Mouse (Mus musculus): Measurements from ENCODE around the gene Zfp36l1. TPM values are rescaled to one million over a fixed set of nuclear protein-coding genes. Genes with fewer than 3 reads are reported as not detected.

Gene Zfp36l1
- polyA plus RNA-seq (2012; ENCODE audit: insufficient read depth, low replicate concordance): 206 and 219 TPM in 2 replicates

DNA sequence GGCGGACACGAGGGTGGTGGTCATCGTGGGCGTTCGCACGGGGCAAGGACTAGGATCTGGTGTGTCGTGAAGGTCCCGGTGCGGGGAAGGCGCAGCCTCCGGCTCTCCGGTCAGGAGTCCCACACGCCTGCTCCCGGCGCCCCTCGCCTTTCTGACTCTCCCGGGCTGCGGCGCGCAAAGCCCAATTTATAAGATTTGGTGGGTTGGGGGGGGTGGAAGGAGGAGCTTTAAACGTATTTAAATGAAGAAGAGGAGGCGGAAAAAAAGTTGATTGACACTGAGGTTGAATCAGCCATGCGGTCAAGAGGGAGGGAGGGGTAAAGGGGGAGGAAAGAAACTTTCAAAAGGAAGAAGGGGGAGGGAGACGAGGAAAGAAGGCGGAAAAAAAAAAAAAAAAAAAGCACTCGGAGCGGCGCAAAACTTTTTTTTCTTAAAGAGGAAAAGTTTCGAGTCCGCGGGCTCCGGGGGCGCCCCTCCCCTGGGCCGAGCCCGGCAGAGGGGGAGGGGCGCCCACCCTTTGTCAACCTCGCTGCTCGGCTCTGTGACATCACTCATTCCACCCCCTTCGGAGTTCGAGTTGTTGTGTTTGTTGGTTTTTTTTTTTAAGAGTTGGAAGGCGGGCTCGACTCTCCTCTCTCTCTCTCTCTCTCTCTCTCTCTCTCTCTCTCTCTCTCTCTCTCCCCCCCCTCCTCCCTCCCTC is at the start of gene Zfp36l1:
TSS of gene Zfp36l1 (minus strand) at position 162 of the 700 bp plus-strand sequence.
- Histone ChIP-seq H3K36me3 (replicated peaks; ENCODE audit: low read length) (peaks cover 15% of the 10 kb centered on the region), H3K4me3 (replicated peaks) (peak within 1 kb of the TSS; percentile 95), H3K4me1 (peaks cover 52% of the 10 kb centered on the region), H3K27me3 (replicated peaks) (peaks cover 10% of the 10 kb centered on the region), H3K9me3 (no peaks in the 10 kb centered on the region)
- no peak for TF ChIP-seq GATA1 (IDR thresholded peaks at IDR 0.05; ENCODE audit: borderline replicate concordance, low read length)

DNA sequence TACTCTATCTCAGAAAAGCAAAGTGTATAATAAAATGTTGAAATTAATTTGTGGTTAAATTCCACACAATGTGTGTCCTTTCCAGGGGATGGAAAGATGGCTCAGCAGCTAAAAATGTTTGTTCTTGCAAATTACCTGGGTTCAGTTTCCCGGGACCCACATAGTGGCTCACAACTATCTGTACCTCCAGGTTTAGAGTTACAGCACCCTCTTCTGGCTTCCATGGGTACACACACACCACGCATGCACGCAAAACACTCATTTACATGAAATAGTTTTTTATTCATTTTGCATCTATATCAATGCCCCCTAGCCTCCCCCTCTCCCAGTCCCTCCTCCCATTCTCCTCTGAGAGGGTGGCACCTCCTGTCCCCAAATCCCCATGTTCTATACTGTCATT is 49.6 kb upstream of the Zfp36l1 start:
- H3K4me3 ChIP-seq (replicated peaks): no peak overlapping the region
- TF ChIP-seq FLI1 (IDR thresholded peaks at IDR 0.05; ENCODE audit: low read length) (no peak), GATA1 (IDR thresholded peaks at IDR 0.05; ENCODE audit: borderline replicate concordance, low read length) (no peak)
- peaks cover 70% of the 10 kb centered on the region for H3K4me1 ChIP-seq
- peaks cover 43% of the 10 kb centered on the region for H3K36me3 ChIP-seq (replicated peaks; ENCODE audit: low read length)
- no peaks in the 10 kb centered on the region for H3K27me3 ChIP-seq (replicated peaks)
- H3K9me3 ChIP-seq: no peaks in the 10 kb centered on the region

GRCm38 (mm10) chr12:80157675-80158074 is 44.9 kb upstream of the Zfp36l1 start:
- H3K36me3 ChIP-seq (replicated peaks; ENCODE audit: low read length): peaks cover 4% of the 10 kb centered on the region
- peak overlapping the region; percentile 57 for H3K4me3 ChIP-seq (replicated peaks)
- H3K9me3 ChIP-seq: 0 out of 2 replicates have a peak, but pooled peaks cover 2% of the 10 kb centered on the region
- no peak for TF ChIP-seq GATA1 (IDR thresholded peaks at IDR 0.05; ENCODE audit: borderline replicate concordance, low read length)
- TF ChIP-seq FLI1 (IDR thresholded peaks at IDR 0.05; ENCODE audit: low read length): no peak
- peaks cover 65% of the 10 kb centered on the region for H3K4me1 ChIP-seq
- H3K27me3 ChIP-seq (replicated peaks): no peaks in the 10 kb centered on the region

GRCm38 (mm10) chr12:80153687-80154326 is 41.0 kb upstream of the Zfp36l1 start:
- H3K4me3 ChIP-seq (replicated peaks): peak overlapping the region; percentile 62
- no peaks in the 10 kb centered on the region for H3K27me3 ChIP-seq (replicated peaks)
- peaks cover 8% of the 10 kb centered on the region; the same call in 1 of the 2 replicates for H3K9me3 ChIP-seq
- peaks cover 42% of the 10 kb centered on the region for H3K4me1 ChIP-seq
- TF ChIP-seq FLI1 (IDR thresholded peaks at IDR 0.05; ENCODE audit: low read length) (no peak), GATA1 (IDR thresholded peaks at IDR 0.05; ENCODE audit: borderline replicate concordance, low read length) (no peak)
- no peaks in the 10 kb centered on the region for H3K36me3 ChIP-seq (replicated peaks; ENCODE audit: low read length)

- Histone ChIP-seq H3K4me1 (peaks cover 35% of the 10 kb centered on the region), H3K27me3 (replicated peaks) (no peaks in the 10 kb centered on the region), H3K36me3 (replicated peaks; ENCODE audit: low read length) (no peaks in the 10 kb centered on the region), H3K9me3 (peaks cover 8% of the 10 kb centered on the region; the same call in 1 of the 2 replicates), H3K4me3 (replicated peaks) (no peak overlapping the region)
- TF ChIP-seq GATA1 (IDR thresholded peaks at IDR 0.05; ENCODE audit: borderline replicate concordance, low read length) (no peak), FLI1 (IDR thresholded peaks at IDR 0.05; ENCODE audit: low read length) (no peak)
Measured at GRCm38 (mm10) chr12:80153078-80153477, 40.3 kb upstream of the Zfp36l1 start.

DNA sequence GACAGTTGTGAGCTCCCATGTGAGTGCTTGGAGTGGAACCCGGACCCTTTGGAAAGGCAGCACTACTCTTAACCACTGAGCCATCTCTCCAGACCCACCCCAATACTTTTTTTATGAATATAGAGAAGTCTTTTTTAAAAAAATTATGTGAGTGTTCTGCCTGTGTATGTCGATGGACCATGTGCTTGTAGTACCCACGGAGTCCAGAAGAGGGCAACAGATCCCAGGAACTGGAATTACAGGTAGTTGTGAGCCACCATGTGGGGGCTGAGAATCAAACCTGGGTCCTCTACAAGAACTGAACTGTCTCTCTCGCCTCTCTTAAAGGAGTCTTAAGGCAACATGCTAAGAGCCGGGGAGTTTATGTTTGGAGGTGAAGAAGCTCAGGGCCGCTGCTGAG is 39.0 kb upstream of the Zfp36l1 start:
- TF ChIP-seq GATA1 (IDR thresholded peaks at IDR 0.05; ENCODE audit: borderline replicate concordance, low read length) (no peak), FLI1 (IDR thresholded peaks at IDR 0.05; ENCODE audit: low read length) (no peak)
- Histone ChIP-seq H3K4me1 (peaks cover 34% of the 10 kb centered on the region), H3K9me3 (peaks cover 8% of the 10 kb centered on the region; the same call in 1 of the 2 replicates), H3K36me3 (replicated peaks; ENCODE audit: low read length) (no peaks in the 10 kb centered on the region), H3K27me3 (replicated peaks) (no peaks in the 10 kb centered on the region), H3K4me3 (replicated peaks) (no peak overlapping the region)

DNA sequence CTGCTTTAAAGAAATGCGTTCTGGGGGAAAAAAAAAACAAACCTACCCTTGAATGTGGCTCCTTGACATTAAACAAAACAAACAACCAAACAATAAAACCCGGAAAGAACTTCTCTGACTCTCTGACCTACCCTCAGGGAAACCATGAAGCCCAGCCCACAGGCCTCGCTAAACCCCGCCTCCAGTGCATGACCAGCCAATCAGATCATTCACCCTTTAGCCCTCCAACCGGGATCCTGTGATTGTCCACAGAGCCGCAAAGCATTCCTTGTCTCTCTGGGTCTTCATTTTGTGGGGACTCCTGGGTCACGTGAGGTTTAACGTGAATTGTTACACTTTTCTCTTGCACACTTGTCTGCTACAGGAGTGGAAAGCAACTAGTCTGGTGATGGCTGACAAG is 37.8 kb upstream of the Zfp36l1 start:
- Histone ChIP-seq H3K36me3 (replicated peaks; ENCODE audit: low read length) (no peaks in the 10 kb centered on the region), H3K9me3 (peaks cover 8% of the 10 kb centered on the region; the same call in 1 of the 2 replicates), H3K27me3 (replicated peaks) (no peaks in the 10 kb centered on the region), H3K4me3 (replicated peaks) (no peak overlapping the region), H3K4me1 (peaks cover 32% of the 10 kb centered on the region)
- TF ChIP-seq FLI1 (IDR thresholded peaks at IDR 0.05; ENCODE audit: low read length) (no peak), GATA1 (IDR thresholded peaks at IDR 0.05; ENCODE audit: borderline replicate concordance, low read length) (no peak)

DNA sequence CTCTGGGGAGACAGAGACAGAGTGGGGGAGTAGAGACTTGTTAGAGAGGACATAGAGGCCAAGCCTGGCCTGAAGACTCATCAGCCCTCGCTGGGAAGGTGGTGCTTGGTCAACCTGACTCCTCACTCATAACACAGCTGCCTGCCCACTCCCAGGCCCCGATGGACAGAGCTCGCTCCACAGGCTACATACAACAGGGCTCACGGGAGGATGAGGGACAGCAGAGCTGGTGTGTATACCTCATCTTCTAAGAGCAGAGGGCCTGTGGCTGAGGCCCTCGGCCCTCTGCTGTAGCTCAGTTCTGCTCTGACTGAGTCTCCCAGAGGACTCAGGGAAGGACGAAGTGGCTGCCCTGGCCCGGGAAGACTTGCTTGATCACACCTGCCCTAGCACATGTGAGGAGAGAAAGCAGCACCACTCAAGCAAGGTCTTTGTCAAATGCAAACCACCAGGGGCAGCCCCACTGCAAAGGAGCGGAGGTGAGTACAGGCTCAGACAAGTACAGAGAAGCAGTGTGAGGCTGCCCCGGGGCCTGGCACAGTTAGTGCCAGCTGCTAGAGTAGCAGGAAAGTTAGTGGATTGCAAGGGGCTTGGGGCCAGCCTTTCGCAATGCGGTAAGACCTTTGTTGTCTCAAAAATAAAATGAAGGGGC is 34.9 kb upstream of the Zfp36l1 start:
- H3K4me3 ChIP-seq (replicated peaks): no peak overlapping the region
- H3K4me1 ChIP-seq: peaks cover 23% of the 10 kb centered on the region
- no peak for TF ChIP-seq GATA1 (IDR thresholded peaks at IDR 0.05; ENCODE audit: borderline replicate concordance, low read length)
- no peak for TF ChIP-seq FLI1 (IDR thresholded peaks at IDR 0.05; ENCODE audit: low read length)
- H3K9me3 ChIP-seq: peaks cover 6% of the 10 kb centered on the region; the same call in 1 of the 2 replicates
- H3K36me3 ChIP-seq (replicated peaks; ENCODE audit: low read length): no peaks in the 10 kb centered on the region
- peaks cover 3% of the 10 kb centered on the region for H3K27me3 ChIP-seq (replicated peaks)

- Histone ChIP-seq H3K9me3 (no peaks in the 10 kb centered on the region), H3K36me3 (replicated peaks; ENCODE audit: low read length) (no peaks in the 10 kb centered on the region), H3K27me3 (replicated peaks) (peaks cover 3% of the 10 kb centered on the region), H3K4me1 (peaks cover 25% of the 10 kb centered on the region), H3K4me3 (replicated peaks) (no peak overlapping the region)
- TF ChIP-seq FLI1 (IDR thresholded peaks at IDR 0.05; ENCODE audit: low read length): no peak
- TF ChIP-seq GATA1 (IDR thresholded peaks at IDR 0.05; ENCODE audit: borderline replicate concordance, low read length): no peak
Measured at GRCm38 (mm10) chr12:80146227-80147223, 33.7 kb upstream of the Zfp36l1 start.

Data from megakaryocyte, embryonic 14.5 days (primary cell).